Mouse (Mus musculus): ENCODE results near the gene Tead4. TPM values are rescaled to one million over a fixed set of nuclear protein-coding genes. Genes with fewer than 3 reads are reported as not detected.

Gene Tead4
- polyA plus RNA-seq, 1 experiment from 2014 or later, result 0.65 TPM

DNA sequence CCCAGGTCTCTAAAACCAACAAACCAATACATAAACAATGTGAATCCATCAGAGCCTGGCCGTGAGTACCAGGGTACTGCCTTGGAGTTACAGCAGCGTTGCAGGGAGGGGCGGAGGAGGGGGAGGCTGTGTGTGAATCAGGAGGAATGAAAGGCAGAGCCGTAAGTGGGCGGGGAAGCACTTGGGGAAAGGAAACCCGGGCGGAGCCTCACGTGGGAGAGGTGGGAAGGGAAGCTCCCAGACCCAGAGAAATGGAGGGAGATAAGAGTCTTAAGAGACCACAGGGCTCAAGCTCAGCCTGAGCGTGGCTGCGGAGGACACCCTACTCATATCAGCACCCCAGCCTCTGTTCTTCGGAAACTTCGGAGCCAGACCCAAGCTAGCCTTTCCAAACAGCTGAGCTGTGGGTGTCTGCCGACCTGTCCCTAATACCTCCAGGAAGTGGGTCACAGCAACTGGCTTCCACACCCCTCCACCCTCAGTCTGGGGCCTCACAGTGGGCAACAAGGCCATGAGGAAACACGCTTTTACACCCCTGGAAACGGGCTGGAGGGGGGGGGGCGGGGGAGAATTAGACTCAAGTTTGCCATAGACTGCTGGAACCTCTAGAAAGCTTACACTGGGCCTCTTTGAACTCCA lies 14.7 kb downstream of the Tead4 start:
- H3K4me1 ChIP-seq (replicated peaks), result peaks cover 12% of the 10 kb centered on the region
- H3K27me3 ChIP-seq, result peaks cover 14% of the 10 kb centered on the region; the same call in 1 of the 2 replicates
- no peak overlapping the region for H3K27ac ChIP-seq
- H3K9ac ChIP-seq (replicated peaks), result no peak overlapping the region
- 18% methylated on average over 16 of the region's 16 CpGs for WGBS
- no peaks in the 10 kb centered on the region for H3K36me3 ChIP-seq
- 0 out of 2 replicates have a peak, but pooled peaks have one; percentile 10 for ATAC-seq
- peak overlapping the region; percentile 45 for H3K4me2 ChIP-seq (replicated peaks)
- H3K9me3 ChIP-seq, result no peaks in the 10 kb centered on the region
- H3K4me3 ChIP-seq (replicated peaks), result peak overlapping the region; percentile 9; the same call in 1 of the 2 replicates

DNA sequence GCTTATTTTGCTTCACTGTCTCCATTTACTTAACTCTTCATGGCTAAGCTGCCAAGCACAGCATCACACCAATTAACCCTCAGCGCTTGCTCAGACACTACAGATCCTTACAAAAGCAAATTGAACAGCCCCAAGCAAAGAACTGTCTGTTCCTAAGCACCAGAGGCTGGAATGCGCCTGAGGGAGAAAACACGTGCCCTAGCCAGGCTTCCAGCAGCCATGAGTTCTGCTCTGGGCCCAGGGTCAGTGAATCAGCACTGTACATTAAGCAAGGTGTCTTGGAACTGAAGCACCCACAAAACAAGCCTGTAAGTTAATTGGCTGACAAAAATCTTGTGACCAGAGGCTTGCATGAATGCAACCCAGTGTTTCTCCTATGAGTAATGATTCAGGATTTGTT lies 18.5 kb downstream of the Tead4 start:
- H3K27me3 ChIP-seq, result peaks cover 13% of the 10 kb centered on the region; the same call in 1 of the 2 replicates
- no peak overlapping the region for H3K9ac ChIP-seq (replicated peaks)
- H3K4me2 ChIP-seq (replicated peaks), result no peak overlapping the region
- H3K36me3 ChIP-seq, result no peaks in the 10 kb centered on the region
- no peaks in the 10 kb centered on the region for H3K9me3 ChIP-seq
- WGBS, result 15% methylated on average over 3 of the region's 3 CpGs
- peaks cover 12% of the 10 kb centered on the region for H3K4me1 ChIP-seq (replicated peaks)
- peak; percentile 79 for ATAC-seq
- H3K27ac ChIP-seq, result 0 out of 2 replicates have a peak overlapping the region, but pooled peaks have one; percentile 6
- no peak overlapping the region for H3K4me3 ChIP-seq (replicated peaks)

DNA sequence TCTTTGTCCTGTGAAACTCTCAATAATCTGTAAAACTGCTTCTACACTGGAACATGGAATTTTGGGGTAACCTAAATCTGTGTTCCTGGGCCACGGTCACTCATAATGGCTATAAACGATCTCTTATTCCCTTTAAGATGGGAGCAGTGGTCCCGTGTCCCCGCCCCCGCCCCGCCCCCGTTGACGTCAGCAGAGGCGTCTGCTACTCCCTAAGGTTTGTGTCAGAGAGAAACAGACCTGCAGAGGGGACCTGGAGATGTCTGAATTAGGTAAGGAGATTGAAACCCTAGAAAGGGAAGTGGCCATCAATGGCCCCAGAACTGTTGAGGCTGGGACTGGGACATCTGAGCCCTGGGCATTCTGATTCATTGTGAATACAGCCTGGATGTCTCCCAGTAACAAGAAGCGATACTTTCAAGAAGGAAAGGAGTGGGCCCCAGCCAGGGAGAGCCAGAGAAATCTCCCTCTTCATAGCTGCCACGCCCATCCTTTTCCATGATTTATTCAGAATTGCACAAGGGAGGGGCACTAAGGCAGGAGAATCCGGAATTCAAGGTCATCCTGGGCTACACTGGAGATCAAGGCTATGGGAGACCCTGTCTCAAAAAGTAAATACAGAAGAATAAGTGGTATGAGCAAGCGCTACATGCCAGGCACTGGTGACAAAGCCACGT lies 20.0 kb downstream of the Tead4 start:
- H3K9me3 ChIP-seq, result no peaks in the 10 kb centered on the region
- H3K9ac ChIP-seq (replicated peaks), result no peak overlapping the region
- H3K4me1 ChIP-seq (replicated peaks), result peaks cover 6% of the 10 kb centered on the region
- 60% methylated on average over 14 of the region's 14 CpGs for WGBS
- no peak overlapping the region for H3K4me3 ChIP-seq (replicated peaks)
- no peaks in the 10 kb centered on the region for H3K36me3 ChIP-seq
- ATAC-seq, result no peak
- H3K27ac ChIP-seq, result no peak overlapping the region
- H3K4me2 ChIP-seq (replicated peaks), result no peak overlapping the region
- 0 out of 2 replicates have a peak, but pooled peaks cover 4% of the 10 kb centered on the region for H3K27me3 ChIP-seq

GRCm38 (mm10) chr6:128279608-128280007 lies 21.0 kb downstream of the Tead4 start:
- Histone ChIP-seq H3K9me3 (no peaks in the 10 kb centered on the region), H3K4me2 (replicated peaks) (no peak overlapping the region), H3K27ac (no peak overlapping the region), H3K4me1 (replicated peaks) (peaks cover 4% of the 10 kb centered on the region), H3K27me3 (0 out of 2 replicates have a peak, but pooled peaks cover 4% of the 10 kb centered on the region), H3K4me3 (replicated peaks) (no peak overlapping the region), H3K9ac (replicated peaks) (no peak overlapping the region), H3K36me3 (no peaks in the 10 kb centered on the region)
- no peak for ATAC-seq
- WGBS, result 61% methylated on average over 5 of the region's 5 CpGs

DNA sequence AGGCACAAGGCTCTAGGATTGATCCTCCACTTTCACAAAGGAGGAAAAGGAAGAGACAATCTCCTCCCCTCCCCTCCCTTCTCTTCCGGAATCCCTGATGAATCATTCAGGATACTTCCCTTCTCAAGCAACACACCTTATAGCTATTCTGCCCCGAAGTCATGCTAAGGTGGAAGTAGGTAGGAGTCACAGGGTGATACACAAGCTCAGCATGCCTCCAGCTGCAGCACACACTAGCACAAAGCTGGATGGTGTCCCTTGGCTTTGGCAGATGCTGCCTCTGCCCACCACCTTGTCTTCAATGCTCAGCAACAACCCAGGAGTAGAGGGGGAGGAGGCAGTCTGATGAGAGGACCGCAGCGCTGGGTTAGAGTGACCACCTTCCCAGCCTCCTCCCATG lies 21.5 kb downstream of the Tead4 start:
- Histone ChIP-seq H3K36me3 (no peaks in the 10 kb centered on the region), H3K27me3 (0 out of 2 replicates have a peak, but pooled peaks cover 1% of the 10 kb centered on the region), H3K27ac (no peak overlapping the region), H3K4me3 (replicated peaks) (no peak overlapping the region), H3K4me1 (replicated peaks) (peaks cover 4% of the 10 kb centered on the region), H3K9me3 (no peaks in the 10 kb centered on the region), H3K9ac (replicated peaks) (no peak overlapping the region), H3K4me2 (replicated peaks) (no peak overlapping the region)
- WGBS, result 86% methylated on average over 4 of the region's 4 CpGs
- no peak for ATAC-seq

- WGBS, result 89% methylated on average over 11 of the region's 11 CpGs
- no peaks in the 10 kb centered on the region for H3K36me3 ChIP-seq
- H3K9ac ChIP-seq (replicated peaks), result no peak overlapping the region
- ATAC-seq, result no peak
- H3K4me2 ChIP-seq (replicated peaks), result no peak overlapping the region
- H3K27ac ChIP-seq, result no peak overlapping the region
- H3K9me3 ChIP-seq, result no peaks in the 10 kb centered on the region
- no peak overlapping the region for H3K4me3 ChIP-seq (replicated peaks)
- H3K27me3 ChIP-seq, result no peaks in the 10 kb centered on the region
- H3K4me1 ChIP-seq (replicated peaks), result peaks cover 4% of the 10 kb centered on the region
Measured at GRCm38 (mm10) chr6:128277132-128278085, 23.2 kb downstream of the Tead4 start.

DNA sequence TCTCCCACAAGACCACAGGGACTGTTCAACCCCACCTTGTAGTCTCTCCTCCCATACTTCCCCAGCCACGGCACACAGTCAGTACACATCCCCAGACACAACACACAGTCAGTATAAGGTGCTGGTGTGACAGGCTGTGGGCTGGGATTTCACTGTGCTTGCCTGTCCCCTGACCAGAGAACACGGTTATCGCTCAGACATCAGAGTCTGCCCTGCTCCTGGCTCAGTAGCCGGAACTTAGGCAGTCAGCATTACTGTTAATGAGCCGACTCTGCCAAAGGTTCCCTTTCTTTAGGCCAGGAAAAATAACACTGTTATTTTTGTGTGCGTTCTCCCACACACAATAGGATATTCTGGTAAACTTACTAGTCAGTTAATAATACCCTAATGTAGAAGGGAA lies 24.3 kb downstream of the Tead4 start:
- Histone ChIP-seq H3K4me2 (replicated peaks) (no peak overlapping the region), H3K27me3 (no peaks in the 10 kb centered on the region), H3K4me3 (replicated peaks) (no peak overlapping the region), H3K9me3 (no peaks in the 10 kb centered on the region), H3K4me1 (replicated peaks) (no peaks in the 10 kb centered on the region), H3K9ac (replicated peaks) (no peak overlapping the region), H3K36me3 (no peaks in the 10 kb centered on the region), H3K27ac (no peak overlapping the region)
- ATAC-seq, result no peak
- 88% methylated on average over 6 of the region's 6 CpGs for WGBS

DNA sequence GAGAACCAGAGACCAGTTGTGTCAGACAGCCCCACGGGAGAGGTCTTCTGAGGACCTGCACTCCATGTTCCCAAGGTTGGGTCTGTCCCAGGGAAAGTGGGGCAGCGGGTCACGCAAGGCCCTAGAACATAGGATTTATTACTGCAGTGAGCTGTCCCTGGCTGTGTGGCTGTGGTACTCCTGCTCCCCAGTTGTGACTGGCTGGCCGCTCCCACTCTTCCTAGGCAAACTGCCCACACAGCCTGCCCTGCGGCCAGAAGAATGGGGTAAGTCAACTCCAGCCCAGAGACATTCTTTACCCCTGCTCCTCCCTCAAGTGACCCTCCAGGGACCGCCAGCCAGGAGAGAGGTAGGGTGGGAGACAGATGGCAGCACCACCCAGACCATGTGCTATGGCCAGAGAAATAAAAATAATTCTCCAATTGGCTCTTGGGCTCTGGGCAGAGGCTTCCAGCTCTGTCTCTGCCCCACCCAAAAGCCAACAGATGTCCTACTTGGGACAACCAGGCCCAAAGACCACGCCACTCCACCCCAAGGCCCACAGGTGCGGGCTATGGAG lies 25.0 kb downstream of the Tead4 start:
- H3K36me3 ChIP-seq, result no peaks in the 10 kb centered on the region
- H3K27ac ChIP-seq, result no peak overlapping the region
- no peaks in the 10 kb centered on the region for H3K27me3 ChIP-seq
- no peak for ATAC-seq
- H3K9ac ChIP-seq (replicated peaks), result no peak overlapping the region
- H3K4me2 ChIP-seq (replicated peaks), result no peak overlapping the region
- H3K9me3 ChIP-seq, result no peaks in the 10 kb centered on the region
- no peaks in the 10 kb centered on the region for H3K4me1 ChIP-seq (replicated peaks)
- H3K4me3 ChIP-seq (replicated peaks), result no peak overlapping the region
- 89% methylated on average over 8 of the region's 8 CpGs for WGBS

DNA sequence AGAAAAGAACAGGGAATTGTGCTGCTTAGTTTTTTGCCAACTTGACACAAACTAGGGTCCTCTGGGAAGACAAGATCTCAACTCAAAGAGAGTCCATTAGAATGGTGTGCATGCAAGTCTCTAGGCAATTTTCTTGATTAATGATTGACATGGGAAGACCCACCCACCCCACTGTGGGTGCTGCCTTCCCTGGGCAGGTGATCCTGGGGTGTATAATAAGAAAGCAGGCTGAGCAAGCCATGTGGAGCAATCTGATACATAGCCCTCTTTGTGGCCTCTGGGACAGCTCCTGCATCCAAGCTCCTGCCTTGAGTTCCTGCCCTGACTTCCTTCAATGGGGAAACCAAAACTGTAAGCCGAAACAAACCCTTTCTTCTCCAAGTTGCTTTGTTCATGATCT lies 27.1 kb downstream of the Tead4 start:
- 79% methylated on average over 1 of the region's 1 CpGs for WGBS
- H3K27me3 ChIP-seq, result no peaks in the 10 kb centered on the region
- no peak overlapping the region for H3K27ac ChIP-seq
- H3K36me3 ChIP-seq, result no peaks in the 10 kb centered on the region
- no peak overlapping the region for H3K9ac ChIP-seq (replicated peaks)
- no peak for ATAC-seq
- no peaks in the 10 kb centered on the region for H3K4me1 ChIP-seq (replicated peaks)
- H3K4me2 ChIP-seq (replicated peaks), result no peak overlapping the region
- H3K9me3 ChIP-seq, result no peaks in the 10 kb centered on the region
- H3K4me3 ChIP-seq (replicated peaks), result no peak overlapping the region

DNA sequence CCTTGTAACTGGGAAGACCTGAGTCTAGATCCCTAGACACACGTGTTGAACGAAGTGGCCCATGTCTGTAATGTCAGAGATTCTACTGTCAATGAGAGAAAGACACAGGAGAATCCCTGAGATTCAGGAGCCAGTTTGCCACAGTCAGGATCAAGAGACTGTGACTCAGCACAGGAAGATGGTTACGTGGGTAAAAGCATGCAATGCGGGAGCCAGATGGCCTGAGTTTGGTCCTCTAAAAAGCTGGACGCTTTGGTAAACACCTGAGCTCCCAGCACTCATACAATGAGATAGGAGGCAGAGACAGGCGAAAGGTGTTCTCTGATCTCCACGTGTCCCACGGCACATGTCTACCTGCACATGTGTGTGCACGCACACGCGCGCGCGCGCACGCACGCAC lies 27.9 kb downstream of the Tead4 start:
- no peaks in the 10 kb centered on the region for H3K27me3 ChIP-seq
- no peak overlapping the region for H3K4me2 ChIP-seq (replicated peaks)
- ATAC-seq, result no peak
- H3K9ac ChIP-seq (replicated peaks), result no peak overlapping the region
- no peak overlapping the region for H3K4me3 ChIP-seq (replicated peaks)
- 97% methylated on average over 17 of the region's 17 CpGs for WGBS
- H3K36me3 ChIP-seq, result no peaks in the 10 kb centered on the region
- H3K27ac ChIP-seq, result no peak overlapping the region
- H3K9me3 ChIP-seq, result no peaks in the 10 kb centered on the region
- no peaks in the 10 kb centered on the region for H3K4me1 ChIP-seq (replicated peaks)

GRCm38 (mm10) chr6:128269850-128270249 lies 30.8 kb downstream of the Tead4 start:
- H3K27me3 ChIP-seq, result no peaks in the 10 kb centered on the region
- ATAC-seq, result no peak
- H3K9me3 ChIP-seq, result no peaks in the 10 kb centered on the region
- H3K4me2 ChIP-seq (replicated peaks), result no peak overlapping the region
- no peak overlapping the region for H3K27ac ChIP-seq
- no peaks in the 10 kb centered on the region for H3K36me3 ChIP-seq
- 62% methylated on average over 4 of the region's 4 CpGs for WGBS
- H3K4me3 ChIP-seq (replicated peaks), result no peak overlapping the region
- no peaks in the 10 kb centered on the region for H3K4me1 ChIP-seq (replicated peaks)
- no peak overlapping the region for H3K9ac ChIP-seq (replicated peaks)
